Mouse (Mus musculus) liver, adult 2 months (tissue): ENCODE results near the gene Vps39. TPM values are rescaled to one million over a fixed set of nuclear protein-coding genes. Genes with fewer than 3 reads are reported as not detected.

ENCODE experiments used
- DNase-seq: peaks from one replicate; pipeline ENCODE4 v3.0.0-alpha.2; 2011; ENCODE audit warnings: low read depth, low spot score; ENCODE audit errors: extremely low read depth
- H3K27ac ChIP-seq: fragments of 200-500 bp; replicated peaks from 2 replicates; pipeline ENCODE4 v1.5.1; 2012; ENCODE audit warnings: low read depth, mild to moderate bottlenecking, control low read depth, inconsistent platforms, low read length; ENCODE audit not compliant: insufficient read depth
- H3K27me3 ChIP-seq: fragments of 200-500 bp; 2 replicates; pipeline ENCODE4 v1.6.1; 2012; ENCODE audit warnings: mild to moderate bottlenecking, moderate library complexity, low read length, inconsistent platforms; ENCODE audit not compliant: control insufficient read depth, insufficient read depth
- H3K36me3 ChIP-seq: fragments of 200-500 bp; 2 replicates; pipeline ENCODE4 v1.6.1; 2012; ENCODE audit warnings: low read length, inconsistent platforms; ENCODE audit not compliant: control insufficient read depth, insufficient read depth
- H3K4me1 ChIP-seq: fragments of 200-500 bp; 2 replicates; pipeline ENCODE4 v1.6.1; 2011; ENCODE audit warnings: low read length; ENCODE audit not compliant: control insufficient read depth, insufficient read depth
- H3K4me3 ChIP-seq: fragments of 200-500 bp; 2 replicates; pipeline ENCODE4 v1.5.1; 2011; ENCODE audit warnings: low read depth, mild to moderate bottlenecking, control low read depth, low read length, moderate library complexity; ENCODE audit not compliant: insufficient read depth
- H3K79me2 ChIP-seq: fragments of 200-500 bp; 2 replicates; pipeline ENCODE4 v1.6.1; 2012; ENCODE audit warnings: inconsistent platforms, mild to moderate bottlenecking, low read length, moderate library complexity; ENCODE audit not compliant: control insufficient read depth, insufficient read depth
- H3K9ac ChIP-seq: fragments of 200-500 bp; 2 replicates; pipeline ENCODE4 v1.6.1; 2012; ENCODE audit warnings: low read depth, mild to moderate bottlenecking, control low read depth, inconsistent platforms, low read length
- CTCF ChIP-seq: fragments of 200-500 bp; IDR thresholded peaks from 2 replicates; pipeline ENCODE4 v1.5.1; 2011; ENCODE audit warnings: low read depth, low read length, control low read depth
- POLR2A ChIP-seq: fragments of 200-500 bp; IDR thresholded peaks from 2 replicates; pipeline ENCODE4 v1.6.1; 2011; ENCODE audit warnings: low read length, control low read depth; ENCODE audit not compliant: insufficient read depth; ENCODE audit errors: extremely low read depth
- WGBS: fragments of 180-500 bp; shearing (Covaris S2); methylation state at CpG from one replicate; pipeline ENCODE4 v1.1.7; 2018; 5-methylcytosine and 5-hydroxymethylcytosine counted together
- polyA plus RNA-seq: library from polyadenylated mRNA; depleted of rRNA; stranded (reverse); fragments of >200 nt; gene quantifications from 2 replicates; pipeline ENCODE4 v1.2.3, GENCODE M21; 2012
- total RNA-seq: library from RNA; depleted of rRNA; stranded (reverse); fragments of >200 nt; gene quantifications from 2 replicates; pipeline ENCODE4 v1.2.3, GENCODE M21; 2014

Vps39 gene
- total and polyA plus RNA-seq, 2 experiments, result 10.5 to 18.0 TPM

DNA sequence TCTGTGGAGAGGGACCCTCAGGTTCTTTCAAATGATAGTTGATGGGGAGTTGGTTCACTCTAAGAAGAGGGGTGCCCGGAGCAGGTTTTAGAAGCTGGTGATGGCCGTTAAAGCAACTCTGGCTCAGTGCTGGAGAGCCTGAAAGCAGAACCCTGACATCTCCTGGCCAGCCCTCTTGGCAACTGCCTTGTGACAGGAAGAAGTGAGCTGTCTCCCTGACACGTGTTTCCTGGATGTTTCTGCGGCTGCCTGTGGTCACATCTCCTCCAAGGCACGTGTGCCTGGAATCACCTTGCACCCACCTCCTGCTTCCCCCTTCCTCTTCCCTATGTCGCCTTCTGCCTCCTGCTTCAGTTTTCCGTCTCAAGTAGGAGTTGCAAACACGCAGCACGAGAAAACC is 4.8 kb downstream of the Vps39 start:
- H3K36me3 ChIP-seq, result peaks cover 20% of the 10 kb centered on the region
- no peak overlapping the region for H3K4me3 ChIP-seq
- no peaks in the 10 kb centered on the region for H3K27me3 ChIP-seq
- peaks cover 4% of the 10 kb centered on the region; the same call in 1 of the 2 replicates for H3K79me2 ChIP-seq
- peaks cover 6% of the 10 kb centered on the region for H3K4me1 ChIP-seq
- TF ChIP-seq POLR2A (no peak), CTCF (no peak)
- no peak overlapping the region for H3K9ac ChIP-seq
- DNase-seq, result peak; percentile 26
- 71% methylated on average over 9 of the region's 9 CpGs for WGBS
- no peak overlapping the region for H3K27ac ChIP-seq

DNA sequence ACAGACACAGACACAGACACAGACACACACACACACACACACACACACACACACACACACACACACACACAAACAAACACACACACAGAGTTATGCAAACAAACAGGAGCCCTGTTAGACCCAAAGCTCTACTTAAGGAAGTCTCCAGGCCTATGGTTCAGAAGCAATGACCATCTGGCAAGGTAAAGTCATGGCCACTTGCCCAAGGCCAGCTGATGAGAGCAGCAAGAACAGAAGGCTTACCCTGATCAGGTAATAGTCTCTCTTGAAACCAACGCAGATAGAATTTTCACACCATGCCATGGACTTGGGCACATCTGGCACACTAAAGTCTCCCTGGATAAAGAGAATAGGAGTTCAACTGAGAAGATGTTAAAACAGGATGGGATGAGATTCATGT is 11.2 kb downstream of the Vps39 start:
- no peaks in the 10 kb centered on the region for H3K27me3 ChIP-seq
- no peak for DNase-seq
- H3K27ac ChIP-seq, result no peak overlapping the region
- no peak overlapping the region for H3K4me3 ChIP-seq
- H3K36me3 ChIP-seq, result peaks cover 46% of the 10 kb centered on the region
- no peaks in the 10 kb centered on the region for H3K4me1 ChIP-seq
- TF ChIP-seq CTCF (no peak), POLR2A (no peak)
- H3K9ac ChIP-seq, result no peak overlapping the region
- no peaks in the 10 kb centered on the region; the same call in 1 of the 2 replicates for H3K79me2 ChIP-seq
- WGBS, result 91% methylated on average over 1 of the region's 1 CpGs

DNA sequence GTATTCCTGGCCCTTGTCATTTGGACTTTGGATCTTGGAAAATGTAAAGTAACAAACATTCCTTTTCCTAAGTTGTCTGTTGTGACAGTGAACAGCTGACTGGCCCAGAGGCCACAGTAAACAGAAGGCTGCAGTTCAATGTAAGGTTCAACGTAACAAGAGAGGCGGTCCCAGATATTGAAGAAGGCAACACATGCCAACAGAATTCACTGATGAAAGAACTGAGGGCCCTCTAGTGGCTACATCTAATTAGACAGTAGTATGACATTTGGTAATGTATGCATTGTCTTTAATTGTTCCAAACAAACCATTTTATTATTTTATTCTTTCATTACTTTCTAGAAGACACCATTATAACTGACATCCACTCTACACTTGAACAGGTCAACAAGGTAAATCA is 15.1 kb downstream of the Vps39 start:
- Histone ChIP-seq H3K27me3 (no peaks in the 10 kb centered on the region), H3K79me2 (no peaks in the 10 kb centered on the region), H3K27ac (no peak overlapping the region), H3K4me1 (no peaks in the 10 kb centered on the region), H3K36me3 (peaks cover 40% of the 10 kb centered on the region), H3K9ac (no peak overlapping the region), H3K4me3 (no peak overlapping the region)
- 43% methylated on average over 2 of the region's 2 CpGs for WGBS
- DNase-seq, result no peak
- TF ChIP-seq CTCF (no peak), POLR2A (no peak)

DNA sequence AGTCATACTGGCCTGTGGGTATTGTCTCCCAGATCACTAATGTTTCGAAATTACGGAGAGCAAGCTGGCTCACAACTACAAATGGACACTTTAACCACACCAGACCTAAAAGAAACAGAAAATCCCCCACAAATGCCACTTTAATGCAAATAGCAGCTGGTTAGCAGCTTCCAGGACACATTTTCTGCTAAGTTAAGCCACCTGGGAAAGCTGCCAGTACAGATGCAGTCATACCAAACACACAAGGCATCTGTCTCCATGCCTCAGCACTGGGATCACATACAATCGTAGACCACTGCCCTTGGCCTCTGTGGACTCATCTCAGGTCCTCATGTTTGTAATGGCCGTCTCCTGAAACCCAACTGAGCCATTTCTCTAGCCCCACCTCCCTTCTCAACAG is 21.4 kb downstream of the Vps39 start:
- peaks cover 31% of the 10 kb centered on the region for H3K36me3 ChIP-seq
- no peak for DNase-seq
- WGBS, result 92% methylated on average over 4 of the region's 4 CpGs

DNA sequence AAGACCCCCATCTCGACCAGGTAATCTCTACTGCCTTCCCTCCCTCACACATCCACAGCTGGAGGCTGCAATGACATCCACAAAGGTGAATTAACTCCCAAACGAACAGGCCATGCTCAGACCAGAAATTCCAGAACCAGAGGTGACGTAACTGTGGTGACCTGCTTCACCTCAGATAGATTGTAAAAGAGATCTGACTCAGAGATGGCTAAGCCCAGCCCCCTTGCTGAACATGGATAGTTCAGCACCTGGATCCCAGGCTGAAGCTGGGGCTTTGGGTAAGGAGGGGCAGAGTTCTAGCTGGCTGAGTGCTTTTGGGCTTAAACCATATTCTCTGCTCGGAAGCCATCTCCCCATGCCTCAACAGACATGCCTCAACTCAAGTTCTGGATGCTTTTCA is 37.9 kb downstream of the Vps39 start:
- TF ChIP-seq POLR2A (no peak), CTCF (no peak)
- Histone ChIP-seq H3K9ac (no peak overlapping the region), H3K27me3 (no peaks in the 10 kb centered on the region), H3K27ac (no peak overlapping the region), H3K79me2 (no peaks in the 10 kb centered on the region), H3K4me3 (no peak overlapping the region), H3K4me1 (no peaks in the 10 kb centered on the region), H3K36me3 (peaks cover 14% of the 10 kb centered on the region; the same call in 1 of the 2 replicates)
- WGBS, result 61% methylated on average over 4 of the region's 4 CpGs
- no peak for DNase-seq

More for the DNA sequence above, 21.4 kb downstream of the Vps39 start:
- Histone ChIP-seq H3K4me3 (no peak overlapping the region), H3K79me2 (no peaks in the 10 kb centered on the region), H3K27ac (no peak overlapping the region), H3K27me3 (no peaks in the 10 kb centered on the region), H3K4me1 (no peaks in the 10 kb centered on the region), H3K9ac (no peak overlapping the region)
- TF ChIP-seq POLR2A (no peak), CTCF (no peak)

DNA sequence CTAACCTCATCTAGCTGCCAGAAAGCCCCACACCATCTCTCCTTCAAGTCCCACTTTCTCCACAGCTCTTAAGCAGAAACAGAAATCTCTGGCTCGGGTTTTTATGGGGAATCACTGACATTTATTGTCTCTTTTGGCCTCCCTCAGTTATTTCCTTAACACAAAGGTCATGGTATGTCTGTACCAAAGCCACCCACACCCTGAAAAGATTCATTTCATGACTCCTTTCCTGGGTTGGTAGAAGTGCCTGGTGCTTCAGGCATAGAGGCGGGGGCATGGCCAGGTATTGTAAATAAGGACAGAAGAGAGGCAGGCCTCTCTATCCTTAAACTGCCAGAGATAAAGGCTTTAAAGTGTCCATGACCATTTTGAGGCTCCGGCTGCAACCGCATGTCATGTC is 38.5 kb downstream of the Vps39 start:
- Histone ChIP-seq H3K36me3 (peaks cover 14% of the 10 kb centered on the region; the same call in 1 of the 2 replicates), H3K27me3 (no peaks in the 10 kb centered on the region), H3K9ac (no peak overlapping the region), H3K79me2 (no peaks in the 10 kb centered on the region), H3K4me3 (no peak overlapping the region), H3K4me1 (no peaks in the 10 kb centered on the region), H3K27ac (no peak overlapping the region)
- no peak for DNase-seq
- WGBS, result 92% methylated on average over 4 of the region's 4 CpGs
- no peak for TF ChIP-seq CTCF
- TF ChIP-seq POLR2A, result no peak

DNA sequence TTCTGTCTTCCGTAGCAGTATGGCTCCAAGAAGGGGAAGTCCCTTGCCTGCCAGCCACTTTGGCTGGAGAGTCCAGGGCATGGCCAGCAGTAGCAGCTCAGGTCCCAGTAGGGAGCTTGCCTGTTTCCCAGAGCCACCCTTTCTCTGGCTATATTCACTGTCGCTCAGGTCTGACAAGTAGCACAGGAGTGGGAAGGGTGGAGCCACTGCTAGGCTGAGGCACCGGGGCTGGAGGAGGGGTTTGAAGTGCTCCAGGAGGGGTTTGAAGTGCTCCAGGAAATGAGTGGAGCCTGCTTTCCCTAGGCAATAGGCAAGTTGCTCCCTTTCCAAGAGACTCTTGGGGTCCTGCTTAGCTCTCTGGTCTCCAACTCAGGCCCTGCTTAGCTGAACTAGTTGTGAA is 39.0 kb downstream of the Vps39 start, which contains the start of gene Pla2g4f:
TSS of gene Pla2g4f (minus strand) at position 190 of the 400 bp plus-strand sequence.
- Histone ChIP-seq H3K4me3 (no peak within 1 kb of the TSS), H3K27ac (no peak within 1 kb of the TSS), H3K27me3 (no peaks in the 10 kb centered on the region), H3K4me1 (no peaks in the 10 kb centered on the region), H3K79me2 (no peaks in the 10 kb centered on the region), H3K9ac (no peak within 1 kb of the TSS), H3K36me3 (peaks cover 14% of the 10 kb centered on the region; the same call in 1 of the 2 replicates)
- no peak for DNase-seq
- TF ChIP-seq POLR2A (no peak), CTCF (no peak)
- WGBS, result 74% methylated on average over 3 of the region's 3 CpGs
